Comparison of ENCODE assay signal across 8 mouse cellular contexts in the genomic region with DNA sequence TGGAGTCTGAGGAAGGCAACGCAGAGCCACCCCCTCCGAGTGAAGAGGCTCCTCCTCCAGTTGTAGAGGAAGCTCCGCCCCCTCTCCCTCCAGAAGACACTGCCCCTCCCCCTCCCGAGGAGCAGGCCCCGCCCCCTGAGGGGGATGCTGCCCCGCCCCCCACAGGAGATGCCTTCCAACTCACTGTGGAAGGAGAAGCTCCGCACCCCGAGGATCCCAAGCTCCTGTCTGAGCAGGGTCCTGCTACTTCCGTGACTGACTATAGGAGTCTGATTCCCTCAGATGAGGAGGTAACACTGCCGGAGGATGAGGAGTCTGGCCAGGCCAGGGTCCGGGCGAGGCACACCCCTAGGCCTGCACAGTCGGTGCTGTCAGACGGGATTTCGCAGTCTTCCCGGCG. TPM values are rescaled to one million over a fixed set of nuclear protein-coding genes. Genes with fewer than 3 reads are reported as not detected.
DNase-seq lines count a peak whose midpoint lies in the region; ATAC-seq and TF ChIP-seq lines count a peak whose summit lies in the region.

No protein-coding gene starts in this region.

- H3K9ac ChIP-seq in hindbrain, embryonic 16.5 days (ENCODE audit: low read depth, low read length): no peak overlapping the region
- H3K9ac ChIP-seq in midbrain, embryonic 11.5 days (ENCODE audit: low read length): peak overlapping the region; percentile 40

- no peak for ATAC-seq in hindbrain, embryonic 16.5 days
- no peak; the same call in 1 of the 2 replicates for ATAC-seq in midbrain, embryonic 11.5 days (ENCODE audit: low FRiP score)

- DNase-seq in left cerebral cortex, postnatal 4 days: peak; percentile 42
- DNase-seq in left cerebral cortex, adult 2 months (ENCODE audit: extremely low spot score in 1 of 2, low spot score in 2 of 2): no peak
- DNase-seq in embryonic facial prominence, embryonic 10.5 days (ENCODE audit: low spot score): peak; percentile 77
- peak; percentile 87 for DNase-seq in midbrain, embryonic 11.5 days (ENCODE audit: low spot score, missing footprints)
- no peak for DNase-seq in spleen, postnatal 14 days (ENCODE audit: low spot score in 2 of 2)
- no peak for DNase-seq in B cell, adult 2 months
- DNase-seq in cerebellum, postnatal 36 days: no peak

- H3K27me3 ChIP-seq in embryonic facial prominence, embryonic 10.5 days (replicated peaks; ENCODE audit: low read depth, poor library complexity, severe bottlenecking): peaks cover 6% of the 10 kb centered on the region
- H3K27me3 ChIP-seq in hindbrain, embryonic 16.5 days (replicated peaks; ENCODE audit: control insufficient read depth, insufficient read depth, low read length): no peaks in the 10 kb centered on the region
- H3K27me3 ChIP-seq in midbrain, embryonic 11.5 days (ENCODE audit: control insufficient read depth, insufficient read depth, low read length): no peaks in the 10 kb centered on the region

- H3K4me2 ChIP-seq in hindbrain, embryonic 16.5 days (ENCODE audit: low read length): no peak overlapping the region
- peak overlapping the region; percentile 32 for H3K4me2 ChIP-seq in midbrain, embryonic 11.5 days

- intact Hi-C loops in left cerebral cortex, postnatal 4 days (cut with DNase I): no loop called here
- intact Hi-C loops in left cerebral cortex, adult 2 months (cut with DNase I): loop anchor here (10.0 kb wide), 1 partner anchor 149 kb away; no protein-coding TSS in a partner anchor

- no peak for TF ChIP-seq CTCF in left cerebral cortex, adult 2 months (IDR thresholded peaks at IDR 0.05)

- H3K27ac ChIP-seq in left cerebral cortex, adult 2 months: no peak overlapping the region
- H3K27ac ChIP-seq in embryonic facial prominence, embryonic 10.5 days (replicated peaks): peak overlapping the region; percentile 48; the same call in 1 of the 2 replicates
- no peak overlapping the region for H3K27ac ChIP-seq in hindbrain, embryonic 16.5 days (ENCODE audit: low read depth, low read length)
- no peak overlapping the region for H3K27ac ChIP-seq in midbrain, embryonic 11.5 days (ENCODE audit: low read depth, low read length)

- 14% methylated on average over 17 of the region's 17 CpGs for WGBS in embryonic facial prominence, embryonic 10.5 days
- 27% methylated on average over 13 of the region's 17 CpGs for WGBS in hindbrain, embryonic 16.5 days
- 24% methylated on average over 17 of the region's 17 CpGs for WGBS in midbrain, embryonic 11.5 days

- H3K4me3 ChIP-seq in left cerebral cortex, adult 2 months: no peak overlapping the region
- peak overlapping the region; percentile 48 for H3K4me3 ChIP-seq in embryonic facial prominence, embryonic 10.5 days
- peak overlapping the region; percentile 4; the same call in 1 of the 2 replicates for H3K4me3 ChIP-seq in hindbrain, embryonic 16.5 days (ENCODE audit: low read length)
- peak overlapping the region; percentile 16 for H3K4me3 ChIP-seq in midbrain, embryonic 11.5 days (ENCODE audit: low read depth, low read length)

- H3K4me1 ChIP-seq in embryonic facial prominence, embryonic 10.5 days: peaks cover 19% of the 10 kb centered on the region
- H3K4me1 ChIP-seq in hindbrain, embryonic 16.5 days (ENCODE audit: control insufficient read depth, insufficient read depth, low read depth, low read length): no peaks in the 10 kb centered on the region
- no peaks in the 10 kb centered on the region for H3K4me1 ChIP-seq in midbrain, embryonic 11.5 days (ENCODE audit: control insufficient read depth, insufficient read depth, low read length)

- H3K36me3 ChIP-seq in embryonic facial prominence, embryonic 10.5 days (replicated peaks): no peaks in the 10 kb centered on the region
- H3K36me3 ChIP-seq in hindbrain, embryonic 16.5 days (ENCODE audit: control insufficient read depth, insufficient read depth, low read length): no peaks in the 10 kb centered on the region
- H3K36me3 ChIP-seq in midbrain, embryonic 11.5 days (ENCODE audit: control insufficient read depth, insufficient read depth, low read length): no peaks in the 10 kb centered on the region

- H3K9me3 ChIP-seq in embryonic facial prominence, embryonic 10.5 days: no peaks in the 10 kb centered on the region
- no peaks in the 10 kb centered on the region for H3K9me3 ChIP-seq in hindbrain, embryonic 16.5 days (ENCODE audit: control insufficient read depth, low read length)
- H3K9me3 ChIP-seq in midbrain, embryonic 11.5 days (ENCODE audit: control insufficient read depth, low read length): no peaks in the 10 kb centered on the region

RNA-seq across cellular contexts. Expression of a gene that starts 8.7 kb away (rescaled TPM):
- 100 to 1,000 TPM; 107 to 121 TPM for total RNA-seq in left cerebral cortex, postnatal 4 days (2021)
- total RNA-seq in left cerebral cortex, adult 2 months (2021): 100 to 1,000 TPM; 137 to 143 TPM
- polyA plus RNA-seq in embryonic facial prominence, embryonic 10.5 days (2016; fragmentation: Nextera tagmentation; extraction: Ambion mirVana): 210 and 216 TPM in 2 replicates
- polyA plus RNA-seq in hindbrain, embryonic 16.5 days (2015; fragmentation: Nextera tagmentation; extraction: Ambion mirVana): 170 and 172 TPM in 2 replicates
- 277 and 302 TPM in 2 replicates for polyA plus RNA-seq in midbrain, embryonic 11.5 days (2014; fragmentation: Nextera tagmentation; extraction: Ambion mirVana)

RNA-seq across cellular contexts. Expression of a gene that starts 11.2 kb away (rescaled TPM):
- total RNA-seq in left cerebral cortex, postnatal 4 days (2021): 1 to 10 TPM; 5.3 to 5.6 TPM
- under 1 TPM; 0.35 to 0.97 TPM for total RNA-seq in left cerebral cortex, adult 2 months (2021)
- polyA plus RNA-seq in embryonic facial prominence, embryonic 10.5 days (2016; fragmentation: Nextera tagmentation; extraction: Ambion mirVana): 0.87 and 0.88 TPM in 2 replicates
- polyA plus RNA-seq in hindbrain, embryonic 16.5 days (2015; fragmentation: Nextera tagmentation; extraction: Ambion mirVana): 1.7 and 2.4 TPM in 2 replicates
- polyA plus RNA-seq in midbrain, embryonic 11.5 days (2014; fragmentation: Nextera tagmentation; extraction: Ambion mirVana): 1.1 and 1.5 TPM in 2 replicates

RNA-seq across cellular contexts. Expression of a gene that starts 59.1 kb away (rescaled TPM):
- 100 to 1,000 TPM; 110 to 126 TPM for total RNA-seq in left cerebral cortex, postnatal 4 days (2021)
- 100 to 1,000 TPM; 102 to 104 TPM for total RNA-seq in left cerebral cortex, adult 2 months (2021)
- polyA plus RNA-seq in embryonic facial prominence, embryonic 10.5 days (2016; fragmentation: Nextera tagmentation; extraction: Ambion mirVana): 57.2 and 58.1 TPM in 2 replicates
- polyA plus RNA-seq in hindbrain, embryonic 16.5 days (2015; fragmentation: Nextera tagmentation; extraction: Ambion mirVana): 135 TPM in 2 replicates
- polyA plus RNA-seq in midbrain, embryonic 11.5 days (2014; fragmentation: Nextera tagmentation; extraction: Ambion mirVana): 57.5 and 59.7 TPM in 2 replicates

Comparison
In these comparisons a context has a peak if more than half of its experiments do, and no peak if none do; other contexts are left out.
1. DNase-seq: peak in left cerebral cortex, postnatal 4 days (single experiment), embryonic facial prominence, embryonic 10.5 days (single experiment) and midbrain, embryonic 11.5 days (single experiment); none in left cerebral cortex, adult 2 months (0 of 2), spleen, postnatal 14 days (0 of 2), B cell, adult 2 months (0 of 2) and cerebellum, postnatal 36 days (0 of 2).